Mouse (Mus musculus) liver, adult 2 months (tissue): ENCODE results near the gene Sebox. TPM values are rescaled to one million over a fixed set of nuclear protein-coding genes. Genes with fewer than 3 reads are reported as not detected.
A peak's percentile ranks its signal among the peaks of the same experiment; 100 is the strongest.

Experiments used
- DNase-seq: peaks from one replicate; pipeline ENCODE4 v3.0.0-alpha.2; 2011; ENCODE audit warnings: low read depth, low spot score; ENCODE audit errors: extremely low read depth
- H3K27ac ChIP-seq: fragments of 200-500 bp; replicated peaks from 2 replicates; pipeline ENCODE4 v1.5.1; 2012; ENCODE audit warnings: low read depth, mild to moderate bottlenecking, control low read depth, inconsistent platforms, low read length; ENCODE audit not compliant: insufficient read depth
- H3K27me3 ChIP-seq: fragments of 200-500 bp; 2 replicates; pipeline ENCODE4 v1.6.1; 2012; ENCODE audit warnings: mild to moderate bottlenecking, moderate library complexity, low read length, inconsistent platforms; ENCODE audit not compliant: control insufficient read depth, insufficient read depth
- H3K36me3 ChIP-seq: fragments of 200-500 bp; 2 replicates; pipeline ENCODE4 v1.6.1; 2012; ENCODE audit warnings: low read length, inconsistent platforms; ENCODE audit not compliant: control insufficient read depth, insufficient read depth
- H3K4me1 ChIP-seq: fragments of 200-500 bp; 2 replicates; pipeline ENCODE4 v1.6.1; 2011; ENCODE audit warnings: low read length; ENCODE audit not compliant: control insufficient read depth, insufficient read depth
- H3K4me3 ChIP-seq: fragments of 200-500 bp; 2 replicates; pipeline ENCODE4 v1.5.1; 2011; ENCODE audit warnings: low read depth, mild to moderate bottlenecking, control low read depth, low read length, moderate library complexity; ENCODE audit not compliant: insufficient read depth
- H3K79me2 ChIP-seq: fragments of 200-500 bp; 2 replicates; pipeline ENCODE4 v1.6.1; 2012; ENCODE audit warnings: inconsistent platforms, mild to moderate bottlenecking, low read length, moderate library complexity; ENCODE audit not compliant: control insufficient read depth, insufficient read depth
- H3K9ac ChIP-seq: fragments of 200-500 bp; 2 replicates; pipeline ENCODE4 v1.6.1; 2012; ENCODE audit warnings: low read depth, mild to moderate bottlenecking, control low read depth, inconsistent platforms, low read length
- CTCF ChIP-seq: fragments of 200-500 bp; IDR thresholded peaks from 2 replicates; pipeline ENCODE4 v1.5.1; 2011; ENCODE audit warnings: low read depth, low read length, control low read depth
- POLR2A ChIP-seq: fragments of 200-500 bp; IDR thresholded peaks from 2 replicates; pipeline ENCODE4 v1.6.1; 2011; ENCODE audit warnings: low read length, control low read depth; ENCODE audit not compliant: insufficient read depth; ENCODE audit errors: extremely low read depth
- WGBS: fragments of 180-500 bp; shearing (Covaris S2); methylation state at CpG from one replicate; pipeline ENCODE4 v1.1.7; 2018; 5-methylcytosine and 5-hydroxymethylcytosine counted together
- polyA plus RNA-seq: library from polyadenylated mRNA; depleted of rRNA; stranded (reverse); fragments of >200 nt; gene quantifications from 2 replicates; pipeline ENCODE4 v1.2.3, GENCODE M21; 2012
- total RNA-seq: library from RNA; depleted of rRNA; stranded (reverse); fragments of >200 nt; gene quantifications from 2 replicates; pipeline ENCODE4 v1.2.3, GENCODE M21; 2014

The Sebox gene
- total and polyA plus RNA-seq, 2 experiments = 0.37 to 0.91 TPM

- TF ChIP-seq POLR2A (no peak), CTCF (no peak)
- H3K36me3 ChIP-seq = peaks cover 7% of the 10 kb centered on the region
- peak overlapping the region; percentile 95 for H3K27ac ChIP-seq
- no peaks in the 10 kb centered on the region for H3K27me3 ChIP-seq
- H3K79me2 ChIP-seq = peaks cover 13% of the 10 kb centered on the region; the same call in 1 of the 2 replicates
- peaks cover 17% of the 10 kb centered on the region for H3K4me1 ChIP-seq
- H3K9ac ChIP-seq = peak overlapping the region; percentile 80
- DNase-seq = no peak
- peak overlapping the region; percentile 89 for H3K4me3 ChIP-seq
- WGBS = 13% methylated on average over 16 of the region's 16 CpGs
These were observed 3.7 kb upstream of the Sebox start for GRCm38 (mm10) chr11:78499543-78499942.

DNA sequence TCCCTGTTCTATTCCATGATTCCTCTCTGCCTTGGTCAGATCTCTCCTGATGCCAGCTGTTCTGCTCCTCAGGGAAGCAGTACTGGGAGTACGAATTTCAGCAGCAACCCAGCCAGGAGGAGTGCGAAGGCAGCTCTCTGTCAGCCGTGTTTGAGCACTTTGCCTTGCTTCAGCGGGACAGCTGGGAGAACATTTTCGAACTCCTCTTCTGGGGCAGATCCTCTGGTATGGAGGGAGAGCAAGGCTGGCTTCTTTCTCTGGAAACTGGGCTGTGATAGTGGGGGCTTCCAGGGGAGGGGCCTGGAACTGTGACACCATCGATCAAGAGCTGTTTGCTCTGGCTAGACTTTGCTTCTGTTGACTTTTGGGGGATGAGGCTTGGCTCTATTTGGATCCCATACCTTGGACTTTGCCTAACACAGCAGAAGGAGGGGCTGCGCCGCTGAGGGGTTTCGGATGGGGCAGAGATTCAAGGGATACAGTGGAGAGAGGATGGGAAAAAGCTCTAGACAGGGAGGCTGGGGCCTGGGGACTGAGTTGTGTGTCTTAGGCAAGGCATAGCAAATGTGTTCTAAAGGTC is 2.5 kb upstream of the Sebox start:
- Histone ChIP-seq H3K4me3 (peak overlapping the region; percentile 89), H3K9ac (peak overlapping the region; percentile 80), H3K4me1 (peaks cover 17% of the 10 kb centered on the region), H3K79me2 (peaks cover 13% of the 10 kb centered on the region; the same call in 1 of the 2 replicates), H3K36me3 (peaks cover 7% of the 10 kb centered on the region), H3K27ac (peak overlapping the region; percentile 95), H3K27me3 (no peaks in the 10 kb centered on the region)
- TF ChIP-seq CTCF (no peak), POLR2A (peak; percentile 55; the same call in 1 of the 2 replicates)
- WGBS = 18% methylated on average over 9 of the region's 9 CpGs
- DNase-seq = peak; percentile 91

GRCm38 (mm10) chr11:78501529-78501928 is 1.7 kb upstream of the Sebox start:
- Histone ChIP-seq H3K79me2 (peaks cover 13% of the 10 kb centered on the region; the same call in 1 of the 2 replicates), H3K27ac (peak overlapping the region; percentile 42), H3K4me3 (peak overlapping the region; percentile 57)

DNA sequence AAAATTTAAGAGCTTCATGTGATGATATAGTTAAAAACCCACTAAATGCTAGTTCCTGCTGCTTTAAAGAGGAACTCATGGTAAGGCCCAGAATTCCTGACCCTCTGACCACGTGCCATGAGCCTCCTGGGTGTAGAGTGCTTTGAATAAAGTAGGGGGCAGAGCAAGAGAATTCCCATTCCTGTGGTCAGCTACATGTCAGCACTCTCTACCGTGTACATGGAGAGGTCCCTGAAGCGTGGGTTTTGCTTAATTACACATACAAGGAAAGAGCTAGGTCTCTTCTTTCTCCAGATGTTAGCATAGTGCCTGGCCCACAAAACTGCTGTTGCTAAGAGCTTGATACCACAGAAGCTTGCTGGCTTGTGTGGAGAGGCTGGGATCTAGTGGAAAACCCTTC is 2.2 kb downstream of the Sebox start:
- Histone ChIP-seq H3K4me3 (no peak overlapping the region), H3K27me3 (no peaks in the 10 kb centered on the region), H3K27ac (no peak overlapping the region), H3K4me1 (peaks cover 15% of the 10 kb centered on the region), H3K79me2 (peaks cover 2% of the 10 kb centered on the region; the same call in 1 of the 2 replicates), H3K9ac (no peak overlapping the region), H3K36me3 (peaks cover 26% of the 10 kb centered on the region)
- TF ChIP-seq POLR2A (no peak), CTCF (no peak)
- DNase-seq = no peak
- WGBS = 85% methylated on average over 3 of the region's 3 CpGs

More at GRCm38 (mm10) chr11:78501529-78501928, 1.7 kb upstream of the Sebox start:
- Histone ChIP-seq H3K27me3 (no peaks in the 10 kb centered on the region), H3K4me1 (peaks cover 17% of the 10 kb centered on the region), H3K9ac (peak overlapping the region; percentile 53), H3K36me3 (peaks cover 7% of the 10 kb centered on the region)
- peak; percentile 67 for DNase-seq
- WGBS = 28% methylated on average over 20 of the region's 20 CpGs
- no peak for TF ChIP-seq CTCF
- no peak for TF ChIP-seq POLR2A

- Histone ChIP-seq H3K79me2 (peaks cover 3% of the 10 kb centered on the region; the same call in 1 of the 2 replicates), H3K27ac (no peak overlapping the region), H3K9ac (no peak overlapping the region), H3K4me1 (0 out of 2 replicates have a peak, but pooled peaks cover 3% of the 10 kb centered on the region), H3K4me3 (no peak overlapping the region), H3K27me3 (no peaks in the 10 kb centered on the region), H3K36me3 (peaks cover 19% of the 10 kb centered on the region; the same call in 1 of the 2 replicates)
- WGBS = 75% methylated on average over 5 of the region's 5 CpGs
- TF ChIP-seq CTCF = peak; percentile 54; the same call in 1 of the 2 replicates
- TF ChIP-seq POLR2A = no peak
- DNase-seq = no peak
These were observed 5.9 kb downstream of the Sebox start for GRCm38 (mm10) chr11:78509148-78509547.
